Mouse (Mus musculus) CH12F3 (cell line): Measurements from ENCODE around the gene Mertk.

Experiments
- in situ Hi-C: fragments of 300-500 bp; cut with MboI; formaldehyde crosslinking; loops from 2 replicates; pipeline ENCODE4 v1.14.3; 2020; ENCODE audit warnings: low sequenced_read_pairs

The Mertk gene

DNA sequence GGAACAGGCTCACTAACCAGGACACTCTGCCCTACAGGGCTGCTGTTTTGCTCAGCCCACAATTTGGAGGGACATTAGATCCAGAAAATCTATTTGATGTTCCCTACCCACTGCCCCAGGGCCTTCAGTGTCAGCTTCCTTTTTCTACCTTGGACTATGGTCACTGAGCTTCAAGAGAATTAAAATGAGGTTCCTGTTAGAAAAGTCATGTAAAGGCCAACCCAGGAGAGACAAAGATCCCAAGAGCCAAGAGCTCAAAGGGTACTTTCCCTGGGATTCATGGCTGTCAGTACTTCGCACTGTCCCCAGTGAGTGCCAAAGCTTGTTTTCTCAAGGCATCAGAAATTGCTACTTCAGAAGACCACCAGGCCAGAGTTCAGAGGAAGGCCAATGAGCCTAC is 17.2 kb downstream of the Mertk start:
- in situ Hi-C loops, result no loop called here

DNA sequence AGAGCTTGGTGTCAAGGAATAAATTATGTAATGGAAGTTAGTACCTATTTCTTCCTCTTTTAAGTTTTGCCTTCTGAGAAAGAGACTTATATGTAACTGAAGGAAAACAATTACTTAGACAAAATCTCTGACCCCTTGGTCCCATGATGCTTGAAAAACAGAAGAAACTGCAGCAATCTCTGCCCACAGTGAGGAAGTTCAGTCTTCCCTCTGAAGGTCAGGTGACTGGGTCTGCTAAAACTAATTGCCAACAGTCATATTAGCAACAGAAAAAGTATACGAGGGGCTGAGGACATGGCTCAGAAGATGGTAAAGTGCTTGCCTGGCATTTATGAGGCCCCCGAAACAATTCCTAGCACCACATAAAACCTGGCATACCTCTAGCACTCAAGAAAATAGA is 20.6 kb downstream of the Mertk start:
- in situ Hi-C loops, result no loop called here

DNA sequence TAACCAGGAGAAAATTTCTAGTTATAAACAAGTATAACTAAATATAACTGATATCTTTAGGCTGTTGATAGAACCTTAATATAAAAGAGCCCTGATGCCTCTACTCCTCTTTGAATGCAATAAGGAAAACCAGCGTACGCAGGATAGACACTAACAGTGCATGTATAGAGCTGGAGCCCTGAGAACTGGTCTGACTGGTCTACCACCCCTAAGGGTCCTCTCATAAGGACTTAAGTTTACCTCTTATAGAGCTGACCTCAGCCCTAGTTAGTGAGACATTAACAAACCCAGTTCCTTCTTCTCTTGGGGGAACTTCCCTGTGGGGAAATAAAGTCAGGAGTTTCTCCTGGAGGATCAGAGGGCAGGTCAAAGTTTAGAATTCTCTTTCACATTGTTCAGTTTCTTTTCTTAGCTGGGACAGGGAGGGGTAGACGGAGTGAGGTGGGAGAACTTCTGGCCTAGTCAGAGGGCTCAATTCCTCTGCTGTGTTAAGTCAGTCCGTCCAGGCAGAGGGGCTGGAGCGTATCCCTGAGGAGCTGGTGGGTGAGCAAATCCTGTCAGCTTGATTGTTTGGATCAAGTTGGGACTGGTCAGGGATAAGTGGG is 23.5 kb downstream of the Mertk start:
- in situ Hi-C loops, result no loop called here

DNA sequence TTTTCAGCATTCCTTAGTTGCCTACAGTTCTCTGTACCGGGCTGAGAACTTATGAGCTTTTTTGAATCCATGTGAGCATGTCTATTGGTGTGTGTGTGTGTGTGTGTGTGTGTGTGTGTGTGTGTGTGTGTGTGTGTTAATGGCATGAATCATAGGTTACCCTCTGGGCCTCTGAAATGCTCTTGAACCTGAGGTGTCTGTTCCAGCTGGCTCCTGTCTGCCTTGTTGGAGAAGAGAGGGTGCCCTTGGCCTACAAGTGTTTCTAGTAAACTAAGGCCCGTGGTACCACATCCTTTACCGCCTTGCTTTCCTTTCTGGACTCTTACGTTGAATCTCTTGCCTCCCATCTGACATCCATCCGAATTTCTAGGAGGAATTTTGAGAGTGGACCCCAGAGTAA is 27.3 kb downstream of the Mertk start:
- in situ Hi-C loops, result no loop called here

DNA sequence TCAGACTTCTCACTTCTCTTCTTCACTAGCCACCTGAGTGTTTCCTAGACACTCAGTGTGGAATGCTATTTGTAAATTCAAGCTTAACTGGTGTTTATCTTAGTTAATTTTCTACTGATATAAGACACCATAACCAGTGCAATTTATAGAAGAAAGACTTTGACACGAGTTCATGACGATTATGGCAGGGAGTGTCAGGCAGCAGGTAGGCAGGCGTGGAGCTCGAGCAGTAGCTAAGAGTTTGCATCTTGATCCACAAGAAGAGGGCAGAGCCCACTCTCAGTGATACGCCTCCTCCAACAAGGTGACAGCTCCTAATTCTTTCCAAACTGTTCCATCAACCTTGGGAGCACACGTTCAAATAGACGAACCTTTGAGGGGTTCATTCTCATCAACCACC is 27.9 kb downstream of the Mertk start:
- in situ Hi-C loops, result no loop called here

DNA sequence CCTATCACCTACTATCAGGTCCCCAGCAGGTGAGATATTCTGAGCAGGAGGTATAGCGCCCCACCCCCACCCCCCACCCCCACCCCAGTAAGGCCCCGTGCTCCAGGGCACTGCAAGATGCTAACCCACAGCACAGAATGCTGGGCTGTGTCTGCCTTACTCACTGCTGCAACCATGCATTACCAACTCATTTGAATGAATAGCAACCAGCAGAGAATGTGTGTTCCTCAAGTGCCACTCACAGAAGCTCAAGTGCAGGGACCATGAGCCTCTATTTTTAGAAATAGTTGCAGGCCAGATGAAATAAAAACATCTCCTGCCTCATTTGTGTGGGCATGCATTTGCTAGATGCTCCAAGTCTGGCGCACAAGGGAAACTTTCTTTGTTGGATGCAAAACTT is 28.8 kb downstream of the Mertk start:
- in situ Hi-C loops, result no loop called here

DNA sequence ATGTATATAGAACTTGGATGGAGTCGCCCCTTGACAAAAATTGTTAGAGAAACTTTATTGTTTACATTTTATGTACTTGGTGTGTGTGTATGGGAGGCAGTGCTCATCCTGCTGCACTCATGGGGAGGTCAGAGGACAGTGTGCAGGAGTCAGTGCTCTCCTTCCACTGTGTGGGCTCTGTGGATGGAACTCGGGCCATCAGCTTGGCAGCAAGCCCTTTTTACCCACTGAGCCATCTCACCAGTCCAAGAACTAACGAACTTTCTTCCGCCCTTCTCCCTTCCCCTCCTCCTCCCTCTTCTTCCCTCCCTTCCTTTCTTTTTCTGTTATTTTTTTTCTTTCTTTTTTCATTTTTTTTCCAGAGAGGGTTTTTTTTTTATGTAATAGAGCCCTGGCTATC is 29.3 kb downstream of the Mertk start:
- in situ Hi-C loops, result no loop called here

DNA sequence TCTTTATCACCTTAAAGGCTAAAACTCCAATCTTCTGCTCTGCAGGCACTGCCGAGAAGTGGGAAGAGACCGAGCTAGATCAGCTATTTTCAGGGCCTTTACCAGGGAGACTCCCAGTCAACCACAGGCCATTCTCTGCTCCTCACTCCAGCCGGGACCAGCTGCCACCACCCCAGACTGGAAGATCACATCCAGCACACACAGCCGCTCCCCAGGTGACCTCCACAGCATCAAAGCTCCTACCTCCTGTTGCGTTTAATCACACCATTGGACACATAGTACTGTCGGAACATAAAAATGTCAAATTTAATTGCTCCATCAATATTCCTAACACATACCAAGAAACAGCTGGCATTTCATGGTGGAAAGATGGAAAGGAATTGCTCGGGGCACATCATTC is 30.4 kb downstream of the Mertk start:
- in situ Hi-C loops, result no loop called here

DNA sequence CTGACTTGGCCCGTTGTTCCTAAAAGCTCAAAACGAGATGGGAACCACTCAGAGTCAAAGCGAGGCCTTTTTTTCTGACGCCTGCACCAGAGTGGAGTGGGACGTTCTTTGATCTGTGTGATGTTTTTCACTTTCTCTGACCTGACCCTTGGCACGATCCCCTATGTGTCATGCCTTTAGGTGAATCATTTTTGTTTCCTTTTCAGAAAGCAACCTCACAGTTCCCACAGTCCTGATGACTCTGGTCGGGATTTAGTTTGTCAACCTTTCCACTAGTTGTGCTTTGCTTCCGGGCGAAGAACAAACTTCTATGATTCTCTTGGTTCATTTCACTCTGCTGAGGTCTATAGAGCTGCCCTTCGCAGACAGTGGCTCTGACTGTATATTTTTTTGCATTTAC is 32.8 kb downstream of the Mertk start:
- in situ Hi-C loops, result no loop called here

DNA sequence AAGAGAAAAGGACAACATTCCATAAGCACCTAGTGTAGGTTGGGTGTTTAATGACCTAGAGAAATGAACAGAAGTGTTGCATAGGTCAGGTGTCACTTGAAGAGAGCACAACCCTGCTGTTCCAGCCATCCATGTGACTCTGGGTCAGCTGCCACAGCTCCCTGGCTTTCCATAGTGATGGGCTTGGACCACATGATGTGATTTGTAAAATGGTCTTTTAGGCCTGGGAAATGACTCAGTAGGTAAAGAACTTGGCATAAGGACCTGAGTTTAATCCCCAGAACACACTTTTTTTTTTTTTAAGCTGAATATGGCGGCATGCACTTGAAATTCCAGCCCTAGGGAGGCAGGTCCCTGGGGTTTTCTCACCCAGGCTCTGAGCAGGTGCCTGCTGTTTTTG is 33.2 kb downstream of the Mertk start:
- in situ Hi-C loops, result no loop called here

DNA sequence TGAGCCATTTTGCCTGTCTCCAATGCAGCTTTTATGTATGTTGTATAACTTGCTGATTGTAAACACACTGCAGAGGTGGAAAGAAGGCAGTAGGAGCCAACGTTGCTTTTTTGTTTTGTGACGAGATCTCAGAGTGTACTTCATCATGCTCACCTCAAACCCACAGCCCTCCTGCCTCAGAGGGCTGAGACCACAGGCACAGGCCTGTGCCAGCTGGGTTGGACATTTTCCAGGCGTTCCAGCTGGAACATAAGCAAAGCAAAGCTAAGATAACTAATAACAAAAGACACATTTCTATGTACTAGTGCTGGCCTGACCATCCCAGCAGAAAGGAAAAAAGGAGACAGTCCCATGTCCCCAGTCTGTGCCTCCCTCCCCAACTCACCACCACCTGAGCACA is 36.3 kb downstream of the Mertk start:
- in situ Hi-C loops, result no loop called here

DNA sequence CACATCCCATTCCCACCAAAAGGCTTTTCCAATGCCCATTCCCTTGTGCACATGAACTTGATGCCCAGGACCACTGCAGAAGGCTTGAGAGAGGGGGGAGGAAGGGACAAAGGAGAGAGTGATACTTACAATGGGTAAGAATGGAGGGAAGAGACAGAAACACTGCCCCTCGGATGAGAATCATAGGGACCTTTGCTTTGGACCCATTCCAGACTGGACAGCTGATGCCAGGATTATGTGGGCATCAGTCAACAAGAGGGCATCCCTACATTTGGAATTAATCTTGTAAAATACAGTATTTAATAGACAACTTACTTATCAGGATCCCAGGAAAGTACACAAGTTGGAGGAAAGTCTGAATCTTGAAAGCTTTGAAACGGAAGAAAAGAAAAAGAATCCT is 38.3 kb downstream of the Mertk start:
- in situ Hi-C loops, result no loop called here

DNA sequence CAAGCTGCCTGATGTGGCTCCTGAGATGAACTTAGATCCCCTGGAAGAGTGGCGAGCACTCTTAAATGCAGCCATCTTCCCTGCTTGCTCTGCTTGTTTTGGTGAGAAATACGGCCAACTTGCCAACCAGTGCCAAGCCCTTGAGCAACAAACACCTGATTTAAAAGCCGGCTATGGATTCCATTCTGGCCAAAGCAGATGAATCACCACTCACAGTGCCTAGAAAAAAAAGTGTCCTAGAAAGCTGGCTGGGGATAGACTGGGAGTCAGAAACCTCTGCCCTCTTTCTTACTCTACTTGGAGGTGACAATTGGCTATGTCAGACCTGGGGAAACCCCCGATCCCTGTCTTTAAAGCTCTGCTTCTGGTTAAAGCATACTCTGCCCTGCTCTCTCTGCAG is 39.0 kb downstream of the Mertk start:
- in situ Hi-C loops, result no loop called here

DNA sequence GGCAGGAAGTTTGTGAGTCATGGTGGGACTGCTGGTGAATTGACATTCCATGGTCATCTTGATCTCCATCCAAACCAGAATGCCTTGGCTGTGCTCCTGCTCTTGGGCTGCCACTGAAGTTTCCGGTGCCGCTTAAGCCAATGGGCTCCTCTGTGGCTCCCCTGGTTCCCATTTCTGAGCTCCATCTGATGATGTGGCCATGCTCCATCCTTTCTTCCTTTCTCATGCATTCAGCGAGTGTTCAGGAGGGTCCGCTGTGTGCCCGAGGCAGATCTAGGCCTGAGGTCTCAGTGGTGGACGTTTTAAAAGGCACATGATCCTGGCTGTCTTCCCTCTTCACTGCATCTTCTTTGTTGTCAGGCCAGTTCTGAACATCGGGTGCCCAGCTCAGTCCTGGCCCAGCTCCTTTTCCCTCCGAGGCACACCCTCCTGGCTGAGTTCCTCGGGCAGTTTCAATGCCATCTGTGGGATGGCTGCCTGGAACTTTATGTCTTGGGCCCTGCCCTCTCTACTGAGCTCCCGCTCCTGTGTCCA is 40.0 kb downstream of the Mertk start:
- in situ Hi-C loops, result no loop called here

DNA sequence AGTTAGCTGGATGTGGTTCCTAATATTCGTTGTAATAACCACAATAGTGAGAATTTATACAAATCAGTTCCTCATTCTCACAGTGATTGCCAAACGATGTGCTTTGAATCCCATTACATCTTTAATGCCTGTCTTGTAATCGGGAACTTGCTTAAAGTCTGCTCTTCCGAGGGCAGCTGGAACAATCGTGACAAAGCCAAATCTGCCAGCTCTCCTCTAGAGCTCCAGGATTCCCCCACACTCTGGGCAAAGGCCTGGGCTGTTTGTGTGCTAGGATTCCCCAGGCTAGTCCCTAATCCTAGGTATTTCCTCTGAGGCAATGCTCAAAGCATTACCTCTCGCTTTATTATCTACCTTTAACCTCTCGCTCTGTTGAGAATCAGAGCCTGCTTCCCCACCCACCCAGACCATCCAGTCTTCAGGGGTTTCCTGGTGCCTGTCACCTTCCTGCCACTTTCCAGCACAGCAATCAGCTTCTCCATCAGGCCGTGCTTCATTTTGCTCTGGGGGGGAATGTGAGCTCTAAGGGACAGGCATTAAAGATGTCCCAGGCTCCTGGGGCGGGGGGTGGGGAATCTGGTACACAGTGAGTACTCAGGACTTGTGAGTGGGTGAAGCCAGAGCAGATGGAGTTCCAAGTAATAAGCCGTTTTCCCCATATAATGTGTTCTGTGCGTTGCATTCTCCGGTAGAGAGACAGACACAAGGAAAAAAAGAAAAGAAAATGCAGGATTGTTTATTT is 47.3 kb downstream of the Mertk start:
- in situ Hi-C loops, result no loop called here

DNA sequence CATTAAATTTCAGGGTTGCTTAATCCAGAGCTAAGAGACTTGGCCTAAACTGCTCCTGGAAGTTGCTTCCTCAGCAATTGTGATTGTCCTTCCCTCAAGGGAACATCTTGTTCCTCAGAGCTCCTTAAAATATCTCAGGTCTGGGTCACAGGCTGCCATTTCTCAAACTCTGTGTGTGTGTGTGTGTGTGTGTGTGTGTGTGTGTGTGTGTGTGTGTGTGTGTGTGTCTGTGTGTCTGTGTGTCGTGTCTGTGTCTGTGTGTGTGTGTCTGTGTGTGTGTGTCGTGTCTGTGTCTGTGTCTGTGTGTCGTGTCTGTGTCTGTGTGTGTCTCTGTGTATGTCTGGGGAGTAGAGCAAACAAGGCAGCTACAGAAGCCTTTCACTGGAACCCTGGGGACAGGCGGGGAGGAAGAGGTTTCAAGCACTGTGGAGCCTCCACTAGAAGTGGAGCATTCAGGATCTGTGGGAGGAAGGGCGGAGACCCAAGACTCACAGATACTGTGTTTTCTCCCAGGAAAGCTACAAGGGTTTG is 47.9 kb downstream of the Mertk start:
- in situ Hi-C loops, result no loop called here

DNA sequence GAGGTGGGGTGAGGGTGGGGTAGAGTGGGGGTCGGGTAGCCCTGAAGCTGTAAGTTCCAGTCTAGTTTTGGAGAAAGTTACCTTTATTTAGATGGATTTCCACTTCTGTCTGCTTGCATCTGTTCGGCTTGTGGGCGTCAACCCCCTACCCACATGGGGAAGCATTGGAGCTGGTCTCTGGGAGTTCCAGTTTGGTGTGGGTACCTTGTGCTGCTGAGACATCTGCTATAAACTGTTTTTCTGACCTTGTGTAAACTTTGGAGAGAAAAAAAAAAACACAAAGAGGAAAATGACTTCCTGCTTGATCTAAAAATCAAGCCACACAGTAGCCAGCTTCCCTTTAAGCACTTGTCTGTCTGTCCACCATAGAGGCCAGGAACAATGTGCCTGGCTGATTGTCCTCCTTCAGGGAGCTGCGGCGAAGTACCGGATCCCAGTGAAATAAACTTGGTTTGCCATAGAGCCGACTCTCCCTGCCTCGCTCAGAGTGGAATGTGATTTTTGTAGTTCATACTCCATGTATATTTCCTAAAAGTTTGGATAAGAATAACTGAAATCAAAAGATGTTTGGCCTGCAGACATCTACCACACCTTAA is 48.8 kb downstream of the Mertk start:
- in situ Hi-C loops, result no loop called here

DNA sequence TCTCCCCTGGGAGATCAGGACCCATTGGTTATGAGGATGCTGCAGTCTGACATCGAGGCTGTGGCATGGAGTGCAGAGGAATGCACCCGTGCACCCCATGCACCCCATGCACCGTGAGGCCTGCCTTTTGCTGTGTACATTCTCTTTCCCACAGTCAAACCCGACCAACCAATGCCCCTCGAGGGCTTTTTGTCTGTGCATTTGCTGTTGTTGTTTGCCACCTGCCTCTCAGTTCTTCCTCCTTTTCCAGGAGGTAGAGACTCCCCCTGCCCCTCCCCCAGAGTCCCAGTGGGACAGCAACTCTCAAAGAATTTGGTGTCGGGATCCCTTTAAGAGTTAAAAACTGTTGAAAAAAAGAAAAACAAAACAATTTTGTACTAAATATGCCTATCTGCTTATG is 49.4 kb downstream of the Mertk start:
- in situ Hi-C loops, result no loop called here

DNA sequence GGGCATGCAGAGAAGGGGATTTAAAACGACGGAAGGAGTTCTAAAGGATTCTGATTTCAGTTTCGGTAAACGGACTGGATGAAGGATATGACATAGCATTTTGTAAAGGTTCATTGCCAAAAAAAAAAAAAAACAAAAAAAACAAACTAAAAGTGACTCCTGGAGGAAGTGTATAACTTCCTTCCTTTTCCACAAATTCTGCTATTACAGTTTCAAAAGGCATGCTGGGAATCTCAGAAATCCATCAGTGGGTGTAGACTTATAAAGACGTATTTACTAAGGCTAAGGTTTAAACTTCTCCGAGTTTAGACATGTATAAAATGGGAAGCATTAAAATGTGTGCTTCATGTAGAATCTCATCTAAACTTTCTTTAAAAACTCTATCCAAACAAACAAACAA is 52.3 kb downstream of the Mertk start:
- in situ Hi-C loops, result no loop called here

DNA sequence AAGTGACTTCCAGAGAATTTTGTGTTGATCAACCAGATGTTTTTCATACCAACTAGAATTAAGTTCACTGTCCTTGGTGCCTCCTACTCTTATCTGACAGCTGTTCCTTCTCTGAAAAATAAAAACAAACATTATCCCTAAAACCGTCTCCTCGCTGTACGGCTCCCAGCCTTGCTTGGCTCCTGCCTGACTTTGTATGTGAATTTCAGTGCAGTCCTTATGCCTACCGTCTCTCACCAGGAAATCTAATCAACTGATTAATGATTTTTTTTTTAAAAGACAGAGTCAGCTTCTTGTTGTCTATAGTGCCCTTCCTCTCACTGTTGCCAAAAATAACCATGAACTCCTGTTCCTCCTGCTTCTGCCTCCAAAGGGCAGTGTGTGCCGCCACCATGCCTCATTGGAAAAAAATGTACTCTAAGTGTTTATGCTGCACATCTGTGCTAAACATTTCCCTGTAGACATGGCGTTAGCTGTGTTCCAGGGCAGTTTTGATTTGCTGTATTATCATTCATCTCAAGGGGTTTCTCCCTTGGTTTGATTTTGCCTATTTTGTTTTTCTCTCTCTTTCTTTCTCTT is 54.6 kb downstream of the Mertk start:
- in situ Hi-C loops, result no loop called here

DNA sequence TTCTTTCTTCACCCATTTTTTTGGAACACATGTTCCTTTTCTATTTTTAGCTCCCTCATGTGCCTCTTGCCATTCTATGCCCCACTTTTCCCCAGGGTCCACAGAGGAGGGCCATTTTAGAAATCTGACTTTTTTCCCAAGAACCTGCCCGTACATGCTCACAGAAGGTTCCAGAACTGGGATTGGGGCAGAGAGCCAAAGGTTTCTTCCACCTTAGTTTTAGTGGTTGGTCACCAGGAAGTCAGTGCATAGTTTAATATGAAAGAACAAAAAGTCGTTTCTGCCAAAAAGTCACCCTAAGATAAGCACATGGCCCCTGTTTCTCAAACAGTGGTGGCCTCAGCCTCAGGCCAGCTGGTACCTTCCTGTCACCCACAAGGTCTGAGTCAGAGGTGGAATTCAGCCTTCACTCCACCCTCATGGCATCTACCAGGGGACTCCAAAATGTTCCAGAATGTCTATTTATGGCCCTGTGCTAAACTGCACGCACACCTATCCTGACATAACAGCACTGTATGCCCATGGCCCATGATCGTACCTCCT is 56.5 kb downstream of the Mertk start:
- in situ Hi-C loops, result no loop called here
